Mouse (Mus musculus) thymus, postnatal 25 days (tissue): ENCODE results near the gene Olfr781.
"Not testable (repeated sequence)": the region's sequence is repeated elsewhere in the genome, so short reads cannot be mapped to it uniquely, and the experiment has no call there.

Source experiments
- DNase-seq: peaks from one replicate; pipeline ENCODE4 v3.0.0; 2022

Olfr781 gene

DNA sequence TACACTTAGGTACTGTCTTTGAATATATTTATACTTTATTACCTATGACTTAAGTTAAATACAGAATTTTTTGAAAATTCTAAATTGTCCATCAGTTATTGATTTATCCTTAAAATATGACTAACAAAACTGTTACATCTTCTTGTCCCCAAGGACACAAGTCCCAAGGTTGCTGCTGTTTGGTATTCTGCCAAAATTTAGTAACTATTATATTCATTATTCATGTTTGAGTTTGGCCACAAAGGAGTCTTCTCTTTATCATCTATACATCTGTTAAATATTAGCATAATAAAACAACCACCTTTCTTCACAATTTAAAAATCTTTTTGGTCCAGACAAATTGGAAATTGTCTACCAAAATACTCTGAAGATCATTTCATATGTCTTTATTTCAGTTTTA lies at the start of gene Olfr781:
TSS of gene Olfr781 (plus strand) at position 301 of the 400 bp plus-strand sequence.
- no peak for DNase-seq

DNA sequence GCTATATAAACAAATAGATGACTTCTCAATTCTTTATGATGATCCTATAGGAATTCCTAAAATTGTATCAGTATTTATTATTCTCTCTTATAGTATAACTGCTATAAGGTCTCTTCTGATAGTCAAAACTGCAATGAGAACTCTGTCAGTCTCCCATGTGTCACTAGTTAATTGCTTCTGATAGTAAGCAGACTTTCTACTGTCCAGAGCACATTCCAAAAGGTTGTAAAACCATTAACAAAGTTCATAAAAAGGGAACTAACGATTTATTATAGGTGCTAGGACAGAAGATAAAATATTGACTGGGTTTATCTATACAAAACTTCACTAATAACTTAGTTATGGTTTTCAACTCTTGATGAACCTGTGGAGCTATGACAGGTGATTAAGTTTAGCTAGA lies 15.7 kb upstream of the Olfr781 start:
- DNase-seq, result not testable (repeated sequence)

DNA sequence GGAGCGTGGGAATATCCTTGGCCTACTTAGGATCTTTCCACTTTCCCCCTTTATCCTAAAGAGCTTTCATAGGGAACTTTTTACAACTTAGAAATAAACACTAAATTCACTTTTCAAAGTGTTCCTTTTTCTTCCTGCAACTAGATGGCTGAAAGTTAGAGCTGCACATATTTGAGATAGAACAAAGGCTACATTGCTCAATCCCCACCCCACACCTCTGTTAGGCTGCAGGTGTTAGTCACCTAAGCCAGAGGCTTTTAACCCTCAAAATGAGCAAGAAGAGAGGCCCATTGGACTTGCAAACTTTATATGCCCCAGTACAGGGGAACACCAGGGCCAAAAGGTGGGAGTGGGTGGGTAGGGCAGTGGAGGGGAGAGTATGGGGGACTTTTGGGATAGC lies 15.1 kb upstream of the Olfr781 start:
- DNase-seq, result not testable (repeated sequence)

DNA sequence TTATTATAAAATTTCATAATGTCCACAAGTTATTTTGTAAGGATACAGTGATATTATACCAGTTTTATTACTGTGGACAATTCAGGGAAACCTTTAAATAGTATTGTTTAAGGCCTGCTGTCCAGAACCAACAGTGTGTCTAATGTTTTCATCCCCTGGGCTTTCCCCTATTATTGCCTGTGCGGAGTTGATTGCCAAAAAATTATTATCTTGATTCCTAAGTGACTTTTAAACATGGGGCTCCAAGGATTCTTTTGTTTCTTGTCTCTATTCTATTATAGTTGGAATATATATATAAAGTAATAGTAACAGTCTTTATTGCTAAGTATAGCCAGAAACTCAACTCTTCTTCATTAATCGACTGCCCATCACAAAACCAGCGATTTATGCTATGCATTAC lies 10.8 kb upstream of the Olfr781 start, which contains the start of gene Olfr780:
TSS of gene Olfr780 (plus strand) at position 301 of the 400 bp plus-strand sequence.
- DNase-seq, result no peak

DNA sequence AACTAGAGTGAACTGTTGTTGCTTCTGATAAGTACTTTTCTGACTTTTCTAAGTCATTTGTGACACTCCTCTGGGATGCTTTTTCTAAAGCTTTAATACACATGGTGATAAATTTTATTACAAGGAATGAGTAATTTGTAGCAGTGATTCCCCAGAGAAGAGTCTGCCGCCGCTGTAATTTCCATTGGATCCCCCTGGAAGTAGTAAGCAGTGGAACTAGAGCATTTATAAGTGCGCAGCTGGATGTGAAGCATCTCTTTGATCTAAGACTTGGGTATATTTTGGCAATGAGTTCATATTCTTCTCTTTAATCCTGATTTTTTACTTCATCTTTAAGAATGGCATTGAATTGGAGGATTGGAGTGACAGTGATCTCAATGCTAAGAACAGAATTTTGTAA lies 19.9 kb downstream of the Olfr781 start, which contains the start of gene Olfr782:
TSS of gene Olfr782 (plus strand) at position 301 of the 400 bp plus-strand sequence.
- no peak for DNase-seq

DNA sequence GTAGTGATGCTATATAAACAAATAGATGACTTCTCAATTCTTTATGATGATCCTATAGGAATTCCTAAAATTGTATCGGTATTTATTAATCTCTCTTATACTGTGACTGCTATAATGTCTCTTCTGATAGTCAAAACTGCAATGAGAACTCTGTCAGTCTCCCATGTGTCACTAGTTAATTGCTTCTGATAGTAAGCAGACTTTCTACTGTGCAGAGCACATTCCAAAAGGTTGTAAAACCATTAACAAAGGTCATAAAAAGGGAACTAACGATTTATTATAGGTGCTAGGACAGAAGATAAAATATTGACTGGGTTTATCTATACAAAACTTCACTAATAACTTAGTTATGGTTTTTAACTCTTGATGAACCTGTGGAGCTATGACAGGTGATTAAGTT lies 23.8 kb downstream of the Olfr781 start:
- not testable (repeated sequence) for DNase-seq

DNA sequence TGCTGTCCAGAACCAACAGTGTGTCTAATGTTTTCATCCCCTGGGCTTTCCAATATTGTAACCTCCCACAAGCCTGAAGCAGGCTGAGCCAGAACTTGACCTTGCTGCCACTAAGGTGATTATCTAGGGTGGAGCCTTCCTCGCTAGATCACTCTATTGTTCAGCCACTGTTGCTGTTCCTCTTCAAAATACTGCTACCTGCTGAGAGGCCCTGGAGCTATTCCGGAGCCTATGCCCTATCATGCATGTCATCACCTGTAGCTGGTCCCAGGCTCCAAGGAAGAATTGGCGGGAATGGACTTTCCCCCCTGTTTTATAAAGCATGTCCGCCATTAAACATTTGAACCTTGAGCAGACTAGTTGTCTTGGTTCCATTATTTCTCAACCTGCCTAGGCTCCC lies 27.8 kb downstream of the Olfr781 start:
- not testable (repeated sequence) for DNase-seq

DNA sequence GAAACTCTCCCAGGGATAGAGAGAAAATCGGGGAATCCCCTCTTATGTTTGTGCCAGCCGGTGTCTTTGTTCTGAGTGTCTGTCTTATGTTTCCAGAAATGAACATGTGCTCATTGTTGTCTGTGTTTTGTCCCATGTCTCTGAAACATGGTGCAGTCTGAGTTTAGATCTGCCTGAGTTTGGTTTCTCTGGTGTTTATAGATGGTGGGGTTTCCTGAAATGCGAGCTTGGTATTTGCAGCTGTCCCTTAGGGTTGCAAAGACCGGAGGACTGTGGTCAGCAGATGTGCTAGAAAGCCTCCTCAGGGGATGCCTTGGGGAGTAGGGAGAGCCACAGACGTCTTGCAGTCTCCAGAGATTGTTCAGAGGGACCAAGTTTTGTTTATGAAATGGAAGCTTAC lies 28.7 kb downstream of the Olfr781 start:
- DNase-seq, result no peak

DNA sequence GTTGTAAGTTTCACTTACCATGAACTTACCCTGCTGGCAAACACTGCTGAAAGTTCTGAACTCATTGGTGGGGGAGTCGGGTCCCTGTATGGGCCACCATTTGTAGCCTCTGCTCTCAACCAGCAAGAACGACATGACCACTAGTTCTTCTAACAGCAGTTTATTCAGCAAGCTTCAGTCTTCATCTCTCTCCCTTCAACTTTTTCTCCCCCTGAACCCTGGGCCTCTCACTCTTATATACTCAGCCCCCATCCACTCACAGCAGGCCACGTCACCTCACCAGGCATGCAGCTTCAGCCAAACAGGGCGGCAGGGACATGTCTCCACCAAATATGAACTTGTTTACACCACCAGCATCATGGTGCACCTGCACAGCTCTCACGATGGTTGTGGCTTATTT lies 45.4 kb downstream of the Olfr781 start:
- DNase-seq, result not testable (repeated sequence)
